Mouse (Mus musculus): ENCODE measurements around the gene Xpo6.

Xpo6 gene

GRCm38 (mm10) chr7:126191471-126191870 is 8.8 kb downstream of the Xpo6 start:
- DNase-seq = no peak

- DNase-seq = no peak
Measured at GRCm38 (mm10) chr7:126189517-126189916, 10.8 kb downstream of the Xpo6 start.

- DNase-seq = no peak
Measured at GRCm38 (mm10) chr7:126185999-126186398, 14.3 kb downstream of the Xpo6 start.

- no peak for DNase-seq
Measured at GRCm38 (mm10) chr7:126183583-126183982, 16.7 kb downstream of the Xpo6 start.

GRCm38 (mm10) chr7:126181487-126181886 is 18.8 kb downstream of the Xpo6 start:
- no peak for DNase-seq

GRCm38 (mm10) chr7:126180956-126181355 is 19.3 kb downstream of the Xpo6 start:
- DNase-seq = no peak

GRCm38 (mm10) chr7:126178804-126179203 is 21.5 kb downstream of the Xpo6 start:
- DNase-seq = no peak

- DNase-seq = no peak
Measured at GRCm38 (mm10) chr7:126175999-126176398, 24.3 kb downstream of the Xpo6 start.

GRCm38 (mm10) chr7:126175456-126175855 is 24.8 kb downstream of the Xpo6 start:
- no peak for DNase-seq

GRCm38 (mm10) chr7:126174863-126175262 is 25.4 kb downstream of the Xpo6 start:
- DNase-seq = no peak

- DNase-seq = no peak
Measured at GRCm38 (mm10) chr7:126172001-126172400, 28.3 kb downstream of the Xpo6 start.

GRCm38 (mm10) chr7:126168584-126168983 is 31.7 kb downstream of the Xpo6 start:
- DNase-seq = no peak

GRCm38 (mm10) chr7:126167426-126167825 is 32.9 kb downstream of the Xpo6 start:
- no peak for DNase-seq

- DNase-seq = no peak
Measured at GRCm38 (mm10) chr7:126166571-126166970, 33.7 kb downstream of the Xpo6 start.

GRCm38 (mm10) chr7:126158238-126158637 is 42.1 kb downstream of the Xpo6 start:
- no peak for DNase-seq

- no peak for DNase-seq
Measured at GRCm38 (mm10) chr7:126155746-126156145, 44.6 kb downstream of the Xpo6 start.

- DNase-seq = no peak
Measured at GRCm38 (mm10) chr7:126154731-126155130, 45.6 kb downstream of the Xpo6 start.

- DNase-seq = no peak
Measured at GRCm38 (mm10) chr7:126152324-126152723, 48.0 kb downstream of the Xpo6 start.

- no peak for DNase-seq
Measured at GRCm38 (mm10) chr7:126146156-126146555, 54.1 kb downstream of the Xpo6 start.

GRCm38 (mm10) chr7:126144364-126144763 is 55.9 kb downstream of the Xpo6 start:
- DNase-seq = no peak

GRCm38 (mm10) chr7:126137850-126138249 is 62.5 kb downstream of the Xpo6 start:
- DNase-seq = no peak

- no peak for DNase-seq
Measured at GRCm38 (mm10) chr7:126135391-126135790, 64.9 kb downstream of the Xpo6 start.

GRCm38 (mm10) chr7:126134634-126135321 is 65.5 kb downstream of the Xpo6 start:
- DNase-seq = no peak

- no peak for DNase-seq
Measured at GRCm38 (mm10) chr7:126127673-126128072, 72.6 kb downstream of the Xpo6 start.

- no peak for DNase-seq
Measured at GRCm38 (mm10) chr7:126126502-126126901, 73.8 kb downstream of the Xpo6 start.

Data from cerebellum, adult 11 months (tissue).